Mouse (Mus musculus): ENCODE measurements at regions not wholly inside any gene's neighbourhood (a gene's known extent, or its start where the extent isn't known, plus 50 kb on each side); places are given as distances from the start of the nearest gene placed in this dataset.

DNA sequence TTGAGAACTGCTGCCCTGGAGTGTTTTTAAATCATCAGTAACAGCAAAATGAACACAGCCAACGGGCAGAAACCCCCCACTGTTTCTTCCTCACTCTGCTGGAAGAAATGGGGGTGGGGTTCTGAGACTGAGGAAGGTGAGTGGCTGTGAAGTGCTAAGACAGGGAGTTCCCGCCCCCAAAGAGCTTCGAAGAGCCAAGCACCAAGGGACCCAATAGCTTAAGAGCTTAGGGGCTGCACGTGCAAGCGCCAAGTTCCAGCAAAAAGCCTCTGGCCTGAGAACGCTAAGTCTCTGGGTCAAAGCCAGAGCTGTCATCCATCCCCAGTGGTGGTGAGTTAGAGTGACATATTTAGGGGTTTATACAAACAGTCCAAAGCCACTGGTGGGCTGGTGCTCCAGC lies 55.1 kb upstream of the Pcbd1 start:
- ATAC-seq (replicated peaks; ENCODE audit: low read depth, poor library complexity, severe bottlenecking), result no peak

DNA sequence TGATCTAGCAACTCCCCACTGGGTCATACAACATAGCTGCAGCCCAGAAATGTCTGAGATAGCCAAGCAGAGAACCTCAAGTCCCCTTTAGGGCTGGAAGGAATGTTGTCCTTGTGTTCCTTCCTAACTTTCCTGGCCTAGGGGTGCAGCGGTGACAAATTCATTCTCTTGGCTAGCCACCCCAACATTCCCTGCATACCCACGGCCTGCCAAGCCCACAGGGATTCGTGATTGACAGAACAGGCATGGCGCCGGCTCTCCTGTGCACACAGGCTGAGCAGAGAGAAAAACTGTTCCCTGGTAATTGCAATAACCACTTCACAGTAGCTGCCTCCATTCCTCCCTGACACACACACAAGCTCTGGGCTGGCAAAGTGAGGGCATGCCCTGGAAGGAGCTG lies 60.5 kb upstream of the Pcbd1 start:
- no peak for ATAC-seq (replicated peaks; ENCODE audit: low read depth, poor library complexity, severe bottlenecking)

DNA sequence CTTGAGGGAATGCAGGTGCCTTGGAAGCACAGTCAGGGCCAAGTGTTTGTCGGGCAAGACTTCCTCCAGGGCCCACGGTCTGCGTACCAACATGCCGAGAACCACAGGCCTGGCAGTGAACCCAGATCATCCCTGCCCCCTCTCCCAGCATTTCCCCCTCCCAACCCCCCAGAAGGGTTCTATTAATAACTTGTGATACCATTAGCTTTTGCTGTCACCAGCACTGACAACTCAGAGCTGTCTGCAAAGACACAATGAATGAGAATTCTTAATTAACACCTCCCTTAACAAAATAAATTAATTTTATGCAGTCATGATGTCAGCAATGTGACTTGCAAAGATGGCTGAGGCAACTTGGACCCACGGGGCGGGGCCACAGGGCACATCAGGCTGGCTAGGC lies 61.9 kb upstream of the Pcbd1 start:
- ATAC-seq (replicated peaks; ENCODE audit: low read depth, poor library complexity, severe bottlenecking), result no peak

DNA sequence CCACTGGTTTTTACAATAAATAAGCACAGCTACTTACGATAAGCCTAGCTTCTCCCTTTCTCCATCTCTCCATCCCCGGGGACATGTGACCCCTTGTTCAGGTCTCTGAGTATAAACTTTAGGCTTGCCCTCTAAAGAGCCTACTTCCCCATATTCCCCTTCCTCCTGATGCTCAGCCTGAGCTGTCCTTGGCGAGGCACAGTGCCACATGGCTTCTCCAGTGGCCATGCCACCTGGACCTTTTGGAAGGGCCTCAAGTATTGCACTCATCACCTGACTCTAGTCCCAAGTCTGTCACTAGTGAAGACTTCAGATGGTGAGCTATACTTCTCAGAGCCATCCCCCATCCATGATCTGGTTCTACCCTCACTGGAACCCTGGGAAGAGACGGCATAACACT lies 64.1 kb upstream of the Pcbd1 start:
- ATAC-seq (replicated peaks; ENCODE audit: low read depth, poor library complexity, severe bottlenecking), result no peak

DNA sequence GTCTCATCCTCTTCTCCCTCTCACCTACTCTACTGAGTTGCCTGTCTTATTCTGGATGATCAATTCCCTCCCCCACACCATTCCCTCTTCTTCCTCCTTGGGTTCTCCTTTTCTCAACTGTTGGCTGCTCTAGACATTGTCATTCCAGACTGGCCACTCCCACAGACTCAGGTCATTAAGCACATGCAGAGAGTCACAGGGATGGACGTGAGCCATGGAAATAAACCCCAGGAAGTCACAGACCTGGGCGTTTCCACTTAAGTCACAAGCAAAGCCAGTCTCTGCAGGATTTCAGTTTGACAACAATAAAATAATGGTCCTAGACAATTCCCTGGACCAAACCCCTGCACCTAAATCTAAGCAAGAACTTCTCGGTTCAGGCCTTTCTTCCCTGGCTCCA lies 65.0 kb upstream of the Pcbd1 start:
- ATAC-seq (replicated peaks; ENCODE audit: low read depth, poor library complexity, severe bottlenecking), result no peak

DNA sequence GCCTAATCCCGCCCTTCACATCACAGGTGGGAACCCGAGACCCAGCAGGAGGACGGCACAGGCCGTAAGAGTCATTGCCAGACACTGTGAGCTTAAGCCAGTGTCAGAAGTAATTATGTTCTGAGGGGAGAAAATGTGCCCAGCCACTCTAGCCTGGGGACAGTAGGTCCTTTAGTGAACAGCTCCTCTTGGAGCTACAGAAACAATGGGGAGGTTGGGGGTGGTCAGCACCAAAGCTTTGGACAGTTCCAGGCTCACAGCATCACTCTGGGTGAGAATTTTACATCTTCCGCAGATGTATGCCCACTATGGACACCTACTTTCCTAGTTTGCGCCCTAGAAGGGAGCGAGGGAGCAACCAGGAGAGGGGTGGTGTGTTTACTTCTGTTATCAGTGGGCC lies 65.7 kb upstream of the Pcbd1 start:
- no peak for ATAC-seq (replicated peaks; ENCODE audit: low read depth, poor library complexity, severe bottlenecking)

DNA sequence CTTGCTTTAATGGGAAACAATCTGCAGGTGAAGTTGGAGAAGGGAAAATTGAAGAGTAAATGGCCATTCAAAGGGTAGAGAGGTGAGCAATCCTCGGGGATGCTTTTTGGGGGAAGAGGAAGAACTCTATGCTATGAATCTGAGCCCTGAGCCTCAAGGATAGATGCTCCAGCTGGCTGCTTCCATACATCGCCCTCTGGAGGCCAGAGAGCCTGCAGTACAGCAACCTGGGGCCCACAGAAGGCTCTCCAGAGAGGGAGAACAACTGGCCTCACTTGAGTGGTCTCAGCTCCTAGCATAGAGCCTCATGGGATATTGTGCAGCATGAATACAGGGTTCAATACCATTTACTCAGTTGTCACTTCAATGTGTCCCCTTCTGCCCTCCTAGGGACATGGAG lies 69.6 kb upstream of the Pcbd1 start:
- ATAC-seq (replicated peaks; ENCODE audit: low read depth, poor library complexity, severe bottlenecking), result no peak

DNA sequence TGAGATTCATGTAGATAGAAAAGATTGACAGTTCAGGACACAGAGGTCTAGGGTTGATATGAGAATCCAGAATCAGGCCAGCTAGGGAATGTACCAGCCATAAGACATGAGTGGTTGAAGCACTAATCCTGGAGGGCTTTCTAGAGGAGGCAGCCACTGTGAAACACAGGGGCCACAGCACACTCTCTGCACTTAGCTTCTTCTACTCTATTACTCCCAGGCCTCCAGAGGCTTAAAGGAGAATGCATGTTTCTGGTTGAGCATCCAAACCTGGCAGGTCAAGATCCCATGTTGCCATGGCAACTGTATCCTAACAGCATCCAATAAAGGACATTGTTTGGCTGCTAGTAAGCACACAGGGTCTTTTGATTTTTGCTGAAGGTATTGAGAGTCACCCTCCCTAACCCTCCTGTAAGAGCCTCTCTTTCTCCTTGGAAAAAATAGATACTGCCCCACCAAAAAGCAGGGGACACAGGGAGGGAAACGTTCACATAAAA lies 76.9 kb upstream of the Pcbd1 start:
- ATAC-seq (replicated peaks; ENCODE audit: low read depth, poor library complexity, severe bottlenecking), result no peak

DNA sequence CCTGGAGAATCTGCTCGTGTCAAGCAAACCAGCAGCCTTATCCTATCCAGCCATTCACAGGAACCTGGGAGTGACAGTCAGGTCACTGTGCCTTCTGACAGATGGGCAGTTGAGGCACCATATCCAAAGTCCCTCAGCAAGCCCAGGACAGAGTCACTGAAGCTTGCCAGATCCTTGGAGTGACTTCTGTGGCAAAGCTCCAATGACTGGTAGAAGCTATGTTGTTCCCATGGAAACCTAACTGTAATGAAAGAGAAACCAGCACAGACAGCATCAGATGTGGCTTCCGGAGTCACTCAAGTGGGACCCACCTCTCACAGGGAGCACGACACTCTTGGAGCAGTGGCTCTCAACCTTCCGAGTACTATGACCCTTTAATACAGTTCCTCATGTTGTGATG lies 78.4 kb upstream of the Pcbd1 start:
- ATAC-seq (replicated peaks; ENCODE audit: low read depth, poor library complexity, severe bottlenecking), result no peak

DNA sequence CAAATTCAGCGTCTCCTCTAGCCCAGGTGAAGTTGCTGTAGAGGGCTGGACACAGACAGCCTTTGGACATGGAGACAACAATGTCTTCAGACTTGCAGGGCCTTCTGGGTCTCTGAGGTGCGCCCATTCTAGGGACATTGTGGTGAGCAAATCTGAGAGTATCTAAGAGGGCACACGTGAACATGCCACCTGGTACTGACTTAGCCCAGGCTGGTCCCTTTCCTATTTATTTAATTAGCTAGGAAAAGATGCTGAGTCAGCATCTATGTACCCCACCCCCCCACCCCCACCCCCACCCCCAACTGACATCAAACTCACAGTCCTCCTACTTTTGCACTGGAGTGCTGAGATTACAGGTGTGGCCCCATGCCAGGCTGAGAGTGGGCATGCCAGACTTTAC lies 81.7 kb upstream of the Pcbd1 start:
- ATAC-seq (replicated peaks; ENCODE audit: low read depth, poor library complexity, severe bottlenecking), result no peak

DNA sequence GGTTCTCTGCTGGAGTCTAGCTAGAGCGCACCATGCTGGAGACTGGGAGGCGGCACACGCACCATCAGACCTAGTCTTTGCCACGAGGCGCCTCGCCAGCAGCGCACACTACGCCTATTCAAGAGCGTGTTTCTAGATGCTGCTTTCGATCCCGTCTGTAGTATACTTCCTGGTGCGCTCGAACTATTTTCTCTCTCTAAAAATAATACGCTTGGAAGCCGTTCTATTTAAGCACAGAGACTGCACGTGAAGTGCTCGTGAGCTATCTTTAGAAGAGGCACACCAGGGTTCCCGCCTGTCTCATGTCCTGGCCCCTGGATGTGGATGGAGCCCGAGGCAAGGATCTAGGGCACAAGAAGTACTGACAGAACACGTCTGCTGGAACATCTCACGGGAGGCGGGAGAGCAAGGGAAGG lies 87.4 kb upstream of the Pcbd1 start:
- ATAC-seq (replicated peaks; ENCODE audit: low read depth, poor library complexity, severe bottlenecking), result no peak

DNA sequence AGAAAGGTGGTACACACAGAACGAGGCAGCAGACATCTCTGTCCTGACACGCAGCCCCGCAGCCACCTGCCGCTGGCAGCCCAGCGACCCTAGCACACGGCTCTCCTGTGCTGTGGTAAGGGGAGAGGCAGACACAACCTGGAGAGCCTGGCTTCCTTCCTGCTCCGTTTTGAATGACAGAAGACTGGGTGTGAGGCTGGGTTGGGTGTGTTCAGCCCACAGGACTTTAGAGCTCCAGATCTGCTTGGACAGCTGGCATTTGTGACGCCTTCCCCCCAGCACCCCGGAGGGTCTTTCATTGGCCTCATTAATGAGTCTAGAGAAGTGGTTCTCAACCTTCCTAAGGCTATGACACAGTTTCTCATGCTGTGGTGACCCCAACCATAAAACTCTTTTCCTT lies 91.7 kb upstream of the Pcbd1 start:
- ATAC-seq (replicated peaks; ENCODE audit: low read depth, poor library complexity, severe bottlenecking), result no peak

DNA sequence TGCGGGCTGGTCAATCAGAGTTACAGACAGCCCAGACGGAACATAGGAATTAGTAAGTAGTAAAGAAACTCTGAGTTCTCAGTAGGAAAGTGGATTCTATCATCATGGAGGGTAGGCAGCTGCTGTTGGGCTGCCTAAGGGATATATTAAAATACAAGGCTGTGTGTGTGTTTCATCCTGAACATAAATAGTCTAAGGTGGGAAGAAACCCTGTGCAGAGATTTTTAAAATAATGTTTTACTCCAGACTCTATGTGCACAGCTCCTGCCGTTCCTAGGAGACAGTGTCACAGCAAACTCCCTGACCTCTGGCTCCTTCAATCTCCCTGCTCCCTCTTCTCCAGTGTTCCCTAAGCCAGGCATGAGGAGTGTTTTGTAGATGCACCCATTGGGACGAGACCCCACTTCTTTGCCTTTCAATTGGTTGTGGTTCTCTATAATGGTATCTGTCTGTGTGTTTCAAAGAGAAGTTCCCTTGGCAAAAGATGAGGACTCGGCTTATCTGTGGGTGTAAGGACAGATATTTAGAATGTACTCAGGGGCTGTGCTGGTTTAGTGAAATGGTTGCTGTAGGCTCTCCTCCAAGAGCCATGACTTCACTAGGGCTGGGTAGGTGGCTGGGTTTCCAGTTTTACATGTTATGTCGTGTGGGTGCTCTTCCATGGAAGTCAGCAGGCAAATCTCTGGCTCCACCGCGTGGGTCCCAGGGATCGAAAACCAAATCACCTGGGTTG lies 93.1 kb upstream of the Pcbd1 start:
- ATAC-seq (replicated peaks; ENCODE audit: low read depth, poor library complexity, severe bottlenecking), result no peak

DNA sequence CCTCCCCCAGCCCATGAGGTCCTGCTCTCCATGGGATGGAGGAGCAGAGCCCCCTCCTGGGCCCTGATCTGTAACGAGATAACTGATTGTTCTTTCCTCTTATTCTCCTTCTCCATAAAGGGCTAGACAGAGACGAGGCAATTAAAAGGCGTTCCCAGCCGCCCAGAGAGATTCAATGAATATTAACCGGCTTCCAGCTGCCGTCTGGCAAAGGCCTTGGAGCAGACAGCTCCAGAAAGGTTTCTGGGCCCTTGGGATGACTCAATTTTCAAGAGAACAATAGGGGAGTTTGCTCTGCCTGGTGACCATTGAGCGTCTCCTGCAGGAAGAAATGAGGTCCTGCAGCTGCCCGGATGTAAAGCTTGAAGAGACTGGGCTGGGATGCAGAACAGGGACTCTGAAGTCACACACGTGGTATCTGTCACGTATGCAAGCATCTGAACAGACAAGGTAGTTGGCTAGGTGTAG lies 104.0 kb upstream of the Pcbd1 start:
- ATAC-seq (replicated peaks; ENCODE audit: low read depth, poor library complexity, severe bottlenecking), result no peak

DNA sequence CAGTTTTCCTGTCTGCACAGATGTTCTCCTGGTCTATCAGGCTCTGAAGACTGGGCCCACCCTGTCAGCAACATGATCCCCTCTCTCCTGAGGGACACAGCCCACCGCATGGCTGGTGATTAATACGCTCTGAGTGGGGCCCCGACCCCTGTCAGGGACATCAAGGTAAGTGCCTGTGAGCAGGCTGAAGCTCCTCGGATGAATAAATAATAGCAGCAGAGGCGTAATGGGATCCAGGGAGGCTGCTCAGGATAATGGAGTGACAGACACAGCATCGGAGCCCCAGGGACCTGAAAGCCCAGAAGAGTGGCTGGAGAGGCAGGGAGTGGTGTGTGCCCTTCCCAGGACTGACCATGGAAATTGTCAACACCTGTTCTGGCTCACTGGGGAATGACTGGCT lies 107.4 kb upstream of the Pcbd1 start:
- no peak for ATAC-seq (replicated peaks; ENCODE audit: low read depth, poor library complexity, severe bottlenecking)

DNA sequence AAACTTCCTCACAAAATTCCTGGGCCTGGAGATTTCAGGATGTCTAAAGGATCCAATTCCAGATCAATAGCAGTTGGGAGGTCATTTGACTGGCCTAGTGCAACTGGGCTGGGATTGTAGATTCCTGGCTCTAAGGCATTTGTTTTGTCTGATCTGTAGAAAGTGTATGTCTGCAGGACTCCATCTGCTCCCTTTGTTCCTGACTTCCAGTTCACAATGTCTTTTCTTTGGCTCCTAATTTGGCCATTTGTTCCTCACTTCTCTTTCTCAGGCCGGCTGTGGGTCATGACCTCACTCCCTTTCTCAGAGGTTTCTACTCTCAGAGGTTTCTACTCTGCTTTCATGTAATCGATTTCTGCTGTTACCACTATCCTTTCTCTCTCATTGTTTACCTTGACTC lies 115.5 kb upstream of the Pcbd1 start:
- no peak for ATAC-seq (replicated peaks; ENCODE audit: low read depth, poor library complexity, severe bottlenecking)

DNA sequence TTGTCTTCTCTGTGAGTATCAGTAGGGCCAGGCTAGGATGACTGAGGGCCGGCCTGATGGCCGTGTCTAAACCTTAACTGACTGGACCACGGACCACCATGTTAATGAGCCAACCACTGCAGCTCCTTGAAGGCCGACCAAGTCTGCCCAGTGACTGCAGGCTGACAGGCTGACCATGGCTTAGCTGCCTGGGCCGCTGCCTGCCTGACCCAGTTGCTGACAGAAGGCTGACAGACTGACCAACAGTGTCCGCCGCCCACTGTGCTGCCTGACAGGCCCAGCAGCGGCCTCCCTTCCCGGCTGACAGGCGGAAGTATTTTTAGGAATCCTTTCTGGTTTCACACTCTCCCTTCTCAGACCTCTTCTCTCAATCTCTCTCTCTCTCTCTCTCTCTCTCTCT lies 124.3 kb upstream of the Pcbd1 start:
- ATAC-seq (replicated peaks; ENCODE audit: low read depth, poor library complexity, severe bottlenecking), result no peak

DNA sequence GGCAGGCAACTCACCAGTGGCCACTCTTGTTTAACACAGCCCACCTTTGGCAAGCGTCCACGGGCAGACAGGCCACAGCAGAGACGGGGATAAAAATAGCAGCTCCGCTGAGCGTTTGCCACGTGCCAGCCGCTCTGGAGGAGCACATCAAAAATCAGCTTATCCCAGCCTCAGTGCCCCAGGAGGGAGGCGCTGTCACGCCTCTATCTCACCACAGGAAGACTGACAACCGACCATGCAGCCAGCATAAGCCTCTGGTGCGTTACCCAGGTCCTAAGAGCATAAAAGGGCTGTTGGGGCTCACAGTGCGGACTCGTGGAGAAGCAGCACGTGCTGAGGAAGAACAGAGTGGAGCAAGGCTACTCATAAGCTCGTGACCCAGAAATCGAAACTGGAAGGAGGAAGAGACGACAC lies 126.4 kb upstream of the Unc5b start:
- ATAC-seq (replicated peaks; ENCODE audit: low read depth, poor library complexity, severe bottlenecking), result peak; percentile 62

DNA sequence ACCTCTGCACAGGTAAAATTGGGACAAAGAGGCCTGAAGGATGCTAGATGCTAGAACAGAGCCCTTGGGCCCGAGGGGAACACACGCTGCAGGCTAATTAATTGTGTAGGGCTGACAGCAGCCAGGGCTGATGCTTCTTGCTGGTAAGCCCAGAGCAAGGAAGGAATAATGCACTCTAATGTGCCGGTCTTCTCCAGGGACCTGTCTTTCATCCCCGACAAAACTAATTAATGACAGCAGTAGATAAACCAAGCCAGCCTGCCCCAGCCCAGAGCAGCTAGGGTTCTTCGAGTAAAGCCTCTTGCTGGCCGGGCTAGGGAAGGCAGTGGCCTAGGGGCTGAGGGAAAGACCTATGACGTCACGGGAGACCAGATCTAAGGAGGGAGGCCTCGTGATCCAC lies 124.1 kb upstream of the Unc5b start:
- no peak for ATAC-seq (replicated peaks; ENCODE audit: low read depth, poor library complexity, severe bottlenecking)

DNA sequence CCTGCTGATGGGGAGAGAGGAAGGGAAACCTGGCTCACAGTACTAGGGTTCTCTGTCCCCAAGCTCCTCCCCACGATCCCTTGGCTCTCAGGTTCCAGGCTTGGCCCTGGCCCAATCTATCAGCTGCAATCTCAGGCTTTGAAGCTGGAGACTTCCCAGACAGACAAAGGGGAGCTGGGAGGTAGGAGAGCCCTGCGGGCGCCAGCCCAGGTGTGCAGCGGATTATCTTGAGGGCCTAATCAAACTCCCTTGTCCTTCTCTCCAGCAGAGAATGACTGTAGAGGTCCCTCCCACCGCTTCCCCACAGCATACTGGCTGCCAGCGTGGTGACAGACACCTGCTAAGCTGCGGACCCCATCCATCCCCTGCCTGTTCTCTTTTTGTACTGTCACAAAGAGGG lies 121.1 kb upstream of the Unc5b start:
- no peak for ATAC-seq (replicated peaks; ENCODE audit: low read depth, poor library complexity, severe bottlenecking)

DNA sequence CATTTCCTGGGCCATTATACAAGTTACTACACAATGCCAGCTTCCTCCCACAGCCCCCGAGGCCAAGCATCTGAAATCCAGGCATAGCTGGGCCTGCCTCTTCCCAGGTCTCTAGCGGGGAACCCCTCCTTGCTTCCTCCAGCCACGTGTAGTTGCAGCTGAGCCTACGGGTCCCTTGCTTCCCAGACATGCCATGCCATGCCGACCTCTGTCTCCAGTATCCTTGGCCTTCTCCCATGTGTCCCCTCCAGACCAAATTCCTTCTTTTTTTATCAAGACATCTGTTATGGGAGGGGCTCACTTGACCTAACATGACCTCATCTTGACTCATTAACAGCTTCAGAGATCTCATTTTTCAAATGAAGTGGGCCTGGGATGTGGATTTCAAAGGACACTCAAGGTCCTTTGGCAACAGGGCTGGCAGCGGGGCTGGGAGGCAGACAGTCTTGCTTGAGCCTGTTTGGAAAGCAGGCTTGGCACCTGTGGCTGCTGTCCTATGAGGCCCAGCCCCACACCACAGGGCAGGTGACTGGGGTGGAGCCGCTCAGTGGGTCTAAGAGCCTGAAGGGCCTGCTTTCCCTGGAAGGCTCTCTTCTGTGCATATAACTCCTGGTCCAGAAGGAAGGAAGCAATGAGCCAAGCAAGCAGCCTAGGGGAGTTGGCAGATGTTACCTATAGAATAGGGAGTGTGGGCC lies 117.7 kb upstream of the Unc5b start:
- no peak for ATAC-seq (replicated peaks; ENCODE audit: low read depth, poor library complexity, severe bottlenecking)

DNA sequence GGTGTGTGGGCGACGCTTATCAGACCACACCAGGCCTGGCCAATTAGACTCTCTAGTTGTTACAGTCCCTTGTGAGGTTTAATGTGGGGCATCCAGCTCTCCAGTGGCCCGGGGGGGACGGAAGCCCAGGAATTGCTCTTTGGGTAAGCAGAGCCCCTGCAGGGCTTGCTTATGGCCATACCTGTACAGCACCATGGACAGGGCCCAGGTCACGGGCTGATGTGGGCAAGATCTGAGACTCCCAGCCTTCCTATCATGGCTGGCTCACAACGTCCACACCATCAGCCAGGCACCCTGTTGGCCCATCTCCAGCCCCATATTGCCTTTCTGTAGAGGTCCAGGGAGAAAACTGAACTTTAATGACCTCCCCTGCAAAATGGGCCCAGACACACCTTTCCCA lies 111.7 kb upstream of the Unc5b start:
- ATAC-seq (replicated peaks; ENCODE audit: low read depth, poor library complexity, severe bottlenecking), result no peak

Data from common myeloid progenitor, adult 5-6 weeks (primary cell).